Mouse (Mus musculus) inflammation-experienced regulatory T-cells (primary cell): ENCODE measurements around the gene Gm3033. TPM values are rescaled to one million over a fixed set of nuclear protein-coding genes. Genes with fewer than 3 reads are reported as not detected.

Experiments used
- polyA plus RNA-seq, 2 experiments: library from polyadenylated mRNA; unstranded; fragments of 100-300 nt; shearing (Covaris generic); gene quantifications; one replicate each; pipeline ENCODE4 v1.2.1; 2017

The Gm3033 gene
- 1 to 10 TPM in 1 of 2 experiments, not detected in 1; 1.4 TPM for polyA plus RNA-seq

GRCm38 (mm10) chr14:3845945-3846344 lies at the start of gene Gm3033:
Gm3033 (plus strand) TSS chr14:3846245.

GRCm38 (mm10) chr14:3809774-3810173 lies 36.3 kb upstream of the Gm3033 start, which contains the start of gene Gm3002:
Gm3002 (plus strand) TSS chr14:3810074.

DNA sequence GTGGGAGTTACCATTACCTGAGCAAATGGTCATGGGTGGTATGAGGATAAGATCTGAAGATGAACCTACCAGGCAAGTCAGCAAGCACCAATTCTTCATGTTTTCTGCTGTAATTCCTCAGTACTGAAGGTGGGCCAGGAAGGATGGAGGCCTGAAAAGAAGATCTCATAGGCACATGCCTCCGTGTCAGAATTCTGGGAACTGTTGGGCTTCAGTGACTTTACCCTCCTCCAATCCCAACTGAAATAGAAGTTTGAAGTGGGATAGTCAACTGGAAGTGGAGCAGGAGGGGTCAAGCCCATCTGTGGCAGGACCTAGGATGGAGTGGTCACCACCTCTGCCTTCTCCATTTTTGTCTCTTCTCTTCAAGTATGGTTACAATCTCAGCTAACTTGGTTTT lies 37.8 kb downstream of the Gm3033 start, which contains the start of gene Gm2916:
TSS of gene Gm2916 (plus strand) at position 301 of the 400 bp plus-strand sequence.

Other genes starting within 250 kb of the Gm3033 start
- gene Gm3012, start 211.7 kb upstream of the Gm3033 start, polyA plus RNA-seq: not detected
- 10 to 100 TPM in 1 of 2 experiments, 1 to 10 TPM in 1; 3.1 to 14.2 TPM for gene Gm3020, start 194.2 kb upstream of the Gm3033 start, polyA plus RNA-seq
- not detected for gene Gm3043, start 157.5 kb upstream of the Gm3033 start, polyA plus RNA-seq
- under 1 TPM; 0.31 to 0.82 TPM for gene Gm3002, start 36.2 kb upstream of the Gm3033 start, polyA plus RNA-seq
- not detected for gene Gm2916, start 37.9 kb downstream of the Gm3033 start, polyA plus RNA-seq
- not detected for gene Gm3029, start 85.5 kb downstream of the Gm3033 start, polyA plus RNA-seq
- gene Gm3095, start 117.3 kb downstream of the Gm3033 start, polyA plus RNA-seq: not detected
- gene Gm3099, start 152.1 kb downstream of the Gm3033 start, polyA plus RNA-seq: not detected
- 1 to 10 TPM; 1.4 to 4.9 TPM for gene Gm5796, start 177.7 kb downstream of the Gm3033 start, polyA plus RNA-seq
- under 1 TPM; 0.18 to 0.59 TPM for gene Gm3115, start 237.9 kb downstream of the Gm3033 start, polyA plus RNA-seq